Mouse (Mus musculus) E14TG2a.4 (cell line): Measurements from ENCODE around the gene Hook2.

ENCODE experiments used
- CTCF ChIP-seq: conservative IDR thresholded peaks from 2 replicates; pipeline ENCODE4 v1.5.1; 2014; ENCODE audit warnings: low read length
- NANOG ChIP-seq: IDR thresholded peaks from 2 replicates; pipeline ENCODE4 v1.6.1; 2014; ENCODE audit warnings: borderline replicate concordance, low read length, mixed read lengths
- POU5F1 ChIP-seq: IDR thresholded peaks from 2 replicates; pipeline ENCODE4 v1.6.1; 2014; ENCODE audit warnings: low read length, borderline replicate concordance

- TF ChIP-seq CTCF, result no peak
- no peak for TF ChIP-seq NANOG
- TF ChIP-seq POU5F1, result no peak
Observed at GRCm38 (mm10) chr8:84985049-84985683, 5.2 kb upstream of the Hook2 start.
